Mouse (Mus musculus): ENCODE results near the gene Asz1. TPM values are rescaled to one million over a fixed set of nuclear protein-coding genes. Genes with fewer than 3 reads are reported as not detected.

The Asz1 gene
- polyA plus RNA-seq, 1 experiment from 2014 or later = not detected

Other genes with a start within 250 kb of the Asz1 start
- gene Wnt2, start 78.5 kb downstream of the Asz1 start, polyA plus RNA-seq (2015; fragmentation: Nextera tagmentation; extraction: Ambion mirVana) = 0.13 and 0.19 TPM in 2 replicates
- 0.20 and 0.39 TPM in 2 replicates for gene Cftr, start 61.6 kb upstream of the Asz1 start, polyA plus RNA-seq (2015; fragmentation: Nextera tagmentation; extraction: Ambion mirVana)

Measured in forebrain, embryonic 15.5 days (tissue).